Mouse (Mus musculus) kidney, postnatal 10 days (tissue): ENCODE results near the gene P4ha2.

Experiments
- DNase-seq: peaks from one replicate; pipeline ENCODE4 v3.0.0; 2021; ENCODE audit warnings: mixed read lengths

Gene P4ha2

DNA sequence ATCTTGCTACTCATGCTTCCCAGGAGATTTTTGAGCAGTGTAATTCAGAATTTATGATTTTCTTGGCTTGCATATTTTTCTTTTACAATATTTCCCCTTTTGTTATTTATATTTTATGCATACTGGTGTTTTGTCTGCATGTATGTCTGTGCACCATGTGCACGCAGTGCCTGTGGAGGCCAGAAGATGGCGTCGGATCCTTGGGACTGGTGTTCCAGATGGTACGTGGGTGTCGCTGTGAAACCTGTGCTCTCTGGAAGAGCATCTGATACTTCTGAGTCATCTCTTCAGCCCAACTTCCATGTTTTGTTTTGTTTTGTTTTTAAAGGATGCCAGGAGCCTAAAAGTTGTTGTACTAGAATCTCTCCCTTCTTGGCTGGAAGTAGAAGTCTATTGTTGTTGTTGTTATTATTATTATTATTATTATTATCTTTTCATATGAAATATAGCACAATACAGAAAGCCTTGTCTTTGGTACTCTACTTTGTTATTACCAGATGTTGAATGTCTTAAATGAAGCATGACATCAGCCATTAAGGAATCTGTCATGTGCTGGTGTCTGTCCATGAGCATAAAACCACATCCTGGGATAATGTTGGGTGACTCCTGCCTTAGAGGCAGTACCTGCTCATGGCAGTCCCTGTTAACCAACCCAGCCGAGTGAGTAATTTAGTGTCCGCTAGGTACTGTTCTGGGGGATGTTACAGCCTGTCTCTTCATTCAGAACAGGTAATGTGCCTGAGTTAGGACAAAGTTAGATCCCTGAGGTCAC, 41.5 kb downstream of the P4ha2 start:
- no peak for DNase-seq

GRCm38 (mm10) chr11:54144886-54145285, 45.0 kb downstream of the P4ha2 start:
- peak; percentile 85 for DNase-seq

DNA sequence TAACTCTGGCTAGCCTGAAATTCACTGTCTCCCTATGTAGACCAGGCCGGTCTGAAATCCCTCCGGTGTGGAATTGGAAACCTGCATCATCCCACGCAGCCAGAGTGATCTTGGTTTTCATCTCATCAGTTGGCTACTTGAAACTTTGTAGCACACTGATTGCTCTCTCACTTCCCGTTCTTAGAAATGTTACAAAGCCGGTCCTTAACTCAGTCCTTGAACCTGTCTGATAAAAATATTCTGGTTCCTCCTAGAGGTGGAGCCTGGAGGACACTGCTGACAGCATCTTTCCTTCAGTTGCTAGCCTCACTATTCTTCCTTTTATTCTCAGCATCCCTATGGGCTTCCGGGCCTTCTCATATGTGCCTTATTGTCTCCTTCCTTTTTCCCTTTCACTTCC, 46.1 kb downstream of the P4ha2 start:
- DNase-seq = no peak

GRCm38 (mm10) chr11:54149791-54150465, 50.0 kb downstream of the P4ha2 start:
- DNase-seq = no peak

GRCm38 (mm10) chr11:54151141-54151540, 51.2 kb downstream of the P4ha2 start:
- no peak for DNase-seq

DNA sequence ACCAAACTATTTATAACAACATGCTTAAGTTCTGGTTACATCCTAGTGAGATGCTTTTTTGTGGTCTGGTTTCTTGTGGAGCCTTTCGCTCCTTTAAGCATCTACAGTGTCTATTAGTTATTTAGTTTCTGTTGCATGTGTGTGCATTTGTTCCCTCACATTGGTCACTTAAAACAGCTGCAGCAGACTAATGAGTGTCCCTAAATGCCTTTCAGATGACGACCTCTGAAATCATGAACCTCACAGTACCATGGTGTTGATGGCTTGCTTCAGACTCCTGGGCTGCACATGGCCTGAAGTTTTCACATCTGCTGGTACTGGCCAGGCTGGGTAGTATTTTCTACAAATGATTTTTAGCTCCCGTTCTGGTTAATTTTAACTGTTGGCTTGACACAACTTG, 53.1 kb downstream of the P4ha2 start:
- DNase-seq = no peak

- DNase-seq = peak; percentile 36
Measured at GRCm38 (mm10) chr11:54155864-54156263, 56.0 kb downstream of the P4ha2 start.

DNA sequence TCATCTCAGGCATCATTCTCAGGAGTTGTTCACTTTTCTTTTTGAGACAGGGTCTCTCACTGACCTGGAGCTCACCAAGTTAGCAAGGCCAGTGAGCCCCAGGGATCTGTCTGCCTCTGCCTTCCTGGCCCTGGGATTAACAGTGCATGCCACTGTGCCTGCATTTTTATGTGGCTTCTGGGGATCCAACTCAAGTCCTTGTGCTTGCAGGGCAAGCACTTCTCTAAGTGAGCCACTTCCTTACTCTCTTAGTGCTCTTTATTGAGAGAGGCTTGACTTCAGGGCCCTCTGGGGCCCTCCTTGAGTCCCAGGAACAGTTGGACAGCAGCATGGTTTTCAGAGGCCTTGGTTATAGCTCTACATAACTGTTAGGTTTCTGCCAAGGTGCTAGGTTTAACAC, 56.6 kb downstream of the P4ha2 start:
- no peak for DNase-seq

DNA sequence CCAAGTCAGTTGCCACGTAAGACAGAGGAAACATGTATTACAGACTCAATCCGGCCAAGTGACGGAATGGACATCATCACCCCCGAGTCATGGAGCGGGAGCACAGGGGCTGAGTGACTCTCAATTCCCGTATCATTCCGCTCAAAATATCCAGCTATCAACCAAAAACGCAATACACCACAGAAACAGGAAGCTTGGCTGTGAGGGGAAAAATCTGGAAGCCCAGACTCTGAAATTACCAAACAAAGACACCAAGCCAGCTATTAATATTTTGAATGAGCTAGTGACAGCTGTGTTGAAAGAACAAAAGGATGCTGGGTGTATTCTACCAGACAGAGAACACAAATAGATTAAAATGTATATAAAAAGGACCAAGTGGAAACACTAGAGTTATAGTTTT, 57.7 kb downstream of the P4ha2 start:
- no peak for DNase-seq

- no peak for DNase-seq
Measured at GRCm38 (mm10) chr11:54160435-54160834, 60.5 kb downstream of the P4ha2 start.

DNA sequence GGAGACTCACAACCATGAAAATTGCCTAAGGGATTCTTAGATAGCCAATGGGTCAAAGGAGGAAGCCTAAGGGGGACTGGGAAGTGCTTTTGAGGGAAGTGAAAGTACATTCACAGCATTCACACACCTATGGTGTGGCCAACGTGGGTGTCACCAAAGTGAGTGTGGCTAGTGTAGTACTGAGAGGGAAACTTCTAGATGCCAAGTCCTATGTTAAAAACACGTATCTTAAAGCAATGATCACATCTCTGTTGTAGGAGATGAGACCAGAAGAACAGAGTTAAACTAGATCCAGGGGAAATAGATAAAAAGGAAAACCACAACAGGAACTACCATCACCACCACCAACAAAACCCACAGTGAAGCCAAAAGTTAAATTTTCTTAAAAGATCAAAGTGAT, 61.0 kb downstream of the P4ha2 start:
- no peak for DNase-seq

- DNase-seq = no peak
Measured at GRCm38 (mm10) chr11:54161514-54161913, 61.6 kb downstream of the P4ha2 start.

DNA sequence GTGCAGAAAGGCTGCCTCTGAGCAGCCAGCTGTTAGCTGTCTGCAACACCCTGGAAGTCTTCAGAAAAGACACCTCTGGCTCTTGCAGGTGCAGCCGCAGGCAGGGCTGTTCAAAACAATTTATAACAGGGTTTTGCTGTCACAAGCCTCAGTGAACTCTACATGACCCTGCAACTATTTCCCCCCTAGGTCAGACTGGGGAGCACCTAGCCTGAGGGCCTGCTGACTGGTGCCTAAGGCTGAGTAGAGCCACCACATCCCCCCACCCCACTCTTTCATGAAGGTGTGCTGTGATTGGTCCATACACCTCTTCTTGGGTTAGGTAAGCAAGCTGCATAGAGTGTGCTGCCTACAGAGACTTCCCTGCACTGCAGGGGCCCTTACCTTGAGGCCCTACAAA, 63.1 kb downstream of the P4ha2 start:
- DNase-seq = no peak

GRCm38 (mm10) chr11:54169432-54170295, 69.8 kb downstream of the P4ha2 start:
- no peak for DNase-seq

- DNase-seq = no peak
Measured at GRCm38 (mm10) chr11:54171175-54171574, 71.3 kb downstream of the P4ha2 start.

DNA sequence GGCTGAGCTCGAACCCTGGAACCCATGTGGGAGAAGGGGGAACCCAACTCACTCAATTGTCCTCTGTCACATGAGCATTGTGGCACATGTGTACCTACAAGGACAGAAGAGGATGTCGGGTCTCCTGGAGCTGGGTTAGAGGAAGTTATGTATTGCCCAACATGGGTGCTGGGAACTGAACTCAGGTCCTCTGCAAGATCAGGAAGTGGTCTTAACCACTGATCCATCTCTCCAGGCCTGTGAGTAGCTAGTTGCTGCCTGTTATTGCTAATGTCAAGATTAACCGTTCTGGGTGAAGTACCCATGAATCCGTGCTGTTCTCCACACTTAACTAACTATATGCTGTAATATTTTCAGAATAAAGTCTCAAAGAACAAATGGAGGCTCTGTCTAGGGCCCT, 74.3 kb downstream of the P4ha2 start:
- no peak for DNase-seq

- no peak for DNase-seq
Measured at GRCm38 (mm10) chr11:54174877-54175276, 75.0 kb downstream of the P4ha2 start.
